Mouse (Mus musculus): ENCODE results near the gene Acaa1a. TPM values are rescaled to one million over a fixed set of nuclear protein-coding genes. Genes with fewer than 3 reads are reported as not detected.

The Acaa1a gene
- polyA plus RNA-seq, 1 experiment from 2014 or later = 75.5 TPM

- Histone ChIP-seq H3K27me3 (ENCODE audit: low read depth, poor library complexity, severe bottlenecking) (peaks cover 23% of the 10 kb centered on the region), H3K36me3 (peaks cover 52% of the 10 kb centered on the region), H3K4me3 (peak overlapping the region; percentile 84; the same call in 1 of the 2 replicates), H3K4me1 (peaks cover 34% of the 10 kb centered on the region), H3K27ac (replicated peaks) (no peak overlapping the region), H3K9me3 (replicated peaks) (no peaks in the 10 kb centered on the region)
- 92% methylated on average over 7 of the region's 7 CpGs for WGBS
- DNase-seq (ENCODE audit: low spot score) = no peak
These were observed 3.3 kb downstream of the Acaa1a start for GRCm38 (mm10) chr9:119342728-119343127.

- no peak for DNase-seq (ENCODE audit: low spot score)
- Histone ChIP-seq H3K4me1 (peaks cover 18% of the 10 kb centered on the region), H3K9me3 (replicated peaks) (no peaks in the 10 kb centered on the region), H3K4me3 (no peak overlapping the region), H3K27me3 (ENCODE audit: low read depth, poor library complexity, severe bottlenecking) (no peaks in the 10 kb centered on the region), H3K36me3 (peaks cover 86% of the 10 kb centered on the region), H3K27ac (replicated peaks) (no peak overlapping the region)
- WGBS = 89% methylated on average over 8 of the region's 8 CpGs
These were observed 6.9 kb downstream of the Acaa1a start for GRCm38 (mm10) chr9:119346376-119346775.

GRCm38 (mm10) chr9:119350531-119350930 lies 11.1 kb downstream of the Acaa1a start:
- no peaks in the 10 kb centered on the region for H3K9me3 ChIP-seq (replicated peaks)
- DNase-seq (ENCODE audit: low spot score) = no peak
- H3K36me3 ChIP-seq = peaks cover 58% of the 10 kb centered on the region
- 95% methylated on average over 3 of the region's 3 CpGs for WGBS
- H3K27ac ChIP-seq (replicated peaks) = no peak overlapping the region
- H3K4me3 ChIP-seq = no peak overlapping the region
- no peaks in the 10 kb centered on the region for H3K27me3 ChIP-seq (ENCODE audit: low read depth, poor library complexity, severe bottlenecking)
- H3K4me1 ChIP-seq = no peaks in the 10 kb centered on the region

- no peak for DNase-seq (ENCODE audit: low spot score)
- Histone ChIP-seq H3K4me1 (no peaks in the 10 kb centered on the region), H3K9me3 (replicated peaks) (no peaks in the 10 kb centered on the region), H3K27me3 (ENCODE audit: low read depth, poor library complexity, severe bottlenecking) (no peaks in the 10 kb centered on the region), H3K36me3 (peaks cover 52% of the 10 kb centered on the region), H3K27ac (replicated peaks) (no peak overlapping the region), H3K4me3 (no peak overlapping the region)
- WGBS = 92% methylated on average over 10 of the region's 10 CpGs
These were observed 11.7 kb downstream of the Acaa1a start for GRCm38 (mm10) chr9:119350947-119351705.

GRCm38 (mm10) chr9:119352060-119352459 lies 12.6 kb downstream of the Acaa1a start:
- Histone ChIP-seq H3K36me3 (peaks cover 42% of the 10 kb centered on the region), H3K4me1 (no peaks in the 10 kb centered on the region; the same call in 1 of the 2 replicates), H3K9me3 (replicated peaks) (no peaks in the 10 kb centered on the region), H3K27ac (replicated peaks) (no peak overlapping the region), H3K4me3 (no peak overlapping the region), H3K27me3 (ENCODE audit: low read depth, poor library complexity, severe bottlenecking) (no peaks in the 10 kb centered on the region)
- WGBS = 24% methylated on average over 4 of the region's 4 CpGs
- DNase-seq (ENCODE audit: low spot score) = peak; percentile 80

- H3K27ac ChIP-seq (replicated peaks) = no peak overlapping the region
- peaks cover 7% of the 10 kb centered on the region; the same call in 1 of the 2 replicates for H3K27me3 ChIP-seq (ENCODE audit: low read depth, poor library complexity, severe bottlenecking)
- H3K36me3 ChIP-seq = peaks cover 25% of the 10 kb centered on the region
- no peak for DNase-seq (ENCODE audit: low spot score)
- H3K9me3 ChIP-seq (replicated peaks) = no peaks in the 10 kb centered on the region
- peaks cover 12% of the 10 kb centered on the region for H3K4me1 ChIP-seq
- H3K4me3 ChIP-seq = no peak overlapping the region
- WGBS = 82% methylated on average over 6 of the region's 6 CpGs
These were observed 14.4 kb downstream of the Acaa1a start for GRCm38 (mm10) chr9:119353926-119354325.

- H3K4me1 ChIP-seq = peaks cover 12% of the 10 kb centered on the region
These were observed 16.5 kb downstream of the Acaa1a start for GRCm38 (mm10) chr9:119355943-119356342.

GRCm38 (mm10) chr9:119357331-119358057 lies 18.0 kb downstream of the Acaa1a start, which contains the start of gene Xylb:
TSS of gene Xylb (plus strand) at chr9:119357381.
- peak within 1 kb of the TSS; percentile 78 for H3K4me3 ChIP-seq
- peak; percentile 90 for DNase-seq (ENCODE audit: low spot score)
- 4% methylated on average over 65 of the region's 65 CpGs for WGBS
- peaks cover 12% of the 10 kb centered on the region for H3K4me1 ChIP-seq
- 0 out of 2 replicates have a peak, but pooled peaks cover 3% of the 10 kb centered on the region for H3K36me3 ChIP-seq
- no peaks in the 10 kb centered on the region for H3K9me3 ChIP-seq (replicated peaks)
- H3K27me3 ChIP-seq (ENCODE audit: low read depth, poor library complexity, severe bottlenecking) = peaks cover 7% of the 10 kb centered on the region; the same call in 1 of the 2 replicates
- H3K27ac ChIP-seq (replicated peaks) = peak within 1 kb of the TSS; percentile 89

More at GRCm38 (mm10) chr9:119355943-119356342, 16.5 kb downstream of the Acaa1a start:
- no peak for DNase-seq (ENCODE audit: low spot score)
- H3K36me3 ChIP-seq = peaks cover 6% of the 10 kb centered on the region
- H3K27ac ChIP-seq (replicated peaks) = no peak overlapping the region
- 89% methylated on average over 6 of the region's 6 CpGs for WGBS
- no peaks in the 10 kb centered on the region for H3K9me3 ChIP-seq (replicated peaks)
- no peak overlapping the region for H3K4me3 ChIP-seq
- H3K27me3 ChIP-seq (ENCODE audit: low read depth, poor library complexity, severe bottlenecking) = peaks cover 7% of the 10 kb centered on the region; the same call in 1 of the 2 replicates

GRCm38 (mm10) chr9:119358058-119358429 lies 18.6 kb downstream of the Acaa1a start:
- no peak for DNase-seq (ENCODE audit: low spot score)
- no peak overlapping the region; the same call in 1 of the 2 replicates for H3K27ac ChIP-seq (replicated peaks)
- 0 out of 2 replicates have a peak, but pooled peaks cover 3% of the 10 kb centered on the region for H3K36me3 ChIP-seq
- peaks cover 7% of the 10 kb centered on the region; the same call in 1 of the 2 replicates for H3K27me3 ChIP-seq (ENCODE audit: low read depth, poor library complexity, severe bottlenecking)
- H3K4me3 ChIP-seq = peak overlapping the region; percentile 78
- no peaks in the 10 kb centered on the region for H3K9me3 ChIP-seq (replicated peaks)
- WGBS = 50% methylated on average over 9 of the region's 9 CpGs
- H3K4me1 ChIP-seq = peaks cover 12% of the 10 kb centered on the region

GRCm38 (mm10) chr9:119361416-119361815 lies 21.9 kb downstream of the Acaa1a start:
- DNase-seq (ENCODE audit: low spot score) = no peak
- Histone ChIP-seq H3K4me3 (no peak overlapping the region), H3K4me1 (peaks cover 12% of the 10 kb centered on the region), H3K27me3 (ENCODE audit: low read depth, poor library complexity, severe bottlenecking) (peaks cover 7% of the 10 kb centered on the region; the same call in 1 of the 2 replicates), H3K9me3 (replicated peaks) (no peaks in the 10 kb centered on the region), H3K36me3 (0 out of 2 replicates have a peak, but pooled peaks cover 3% of the 10 kb centered on the region), H3K27ac (replicated peaks) (no peak overlapping the region)
- 89% methylated on average over 5 of the region's 5 CpGs for WGBS

- Histone ChIP-seq H3K36me3 (peaks cover 14% of the 10 kb centered on the region), H3K9me3 (replicated peaks) (no peaks in the 10 kb centered on the region), H3K4me1 (peaks cover 2% of the 10 kb centered on the region; the same call in 1 of the 2 replicates), H3K4me3 (no peak overlapping the region), H3K27me3 (ENCODE audit: low read depth, poor library complexity, severe bottlenecking) (peaks cover 3% of the 10 kb centered on the region; the same call in 1 of the 2 replicates), H3K27ac (replicated peaks) (no peak overlapping the region)
- WGBS = 94% methylated on average over 12 of the region's 12 CpGs
- no peak for DNase-seq (ENCODE audit: low spot score)
These were observed 23.8 kb downstream of the Acaa1a start for GRCm38 (mm10) chr9:119363229-119363628.

- Histone ChIP-seq H3K9me3 (replicated peaks) (no peaks in the 10 kb centered on the region), H3K36me3 (peaks cover 23% of the 10 kb centered on the region), H3K4me3 (no peak within 1 kb of the TSS), H3K27me3 (ENCODE audit: low read depth, poor library complexity, severe bottlenecking) (no peaks in the 10 kb centered on the region), H3K27ac (replicated peaks) (no peak within 1 kb of the TSS), H3K4me1 (no peaks in the 10 kb centered on the region)
- 82% methylated on average over 7 of the region's 7 CpGs for WGBS
- no peak for DNase-seq (ENCODE audit: low spot score)
These were observed 25.8 kb downstream of the Acaa1a start, which contains the start of gene Slc22a14 for GRCm38 (mm10) chr9:119365284-119365683. TSS of gene Slc22a14 (minus strand) at chr9:119365553.
